Mouse (Mus musculus) limb, embryonic 12.5 days (tissue): Measurements from ENCODE around the gene Aunip. TPM values are rescaled to one million over a fixed set of nuclear protein-coding genes. Genes with fewer than 3 reads are reported as not detected.
"Not testable (repeated sequence)": the region's sequence is repeated elsewhere in the genome, so short reads cannot be mapped to it uniquely, and the experiment has no call there.

ENCODE experiments used
- ATAC-seq: fragments of 200-750 bp; cut with Nextera tagmentation; 2 replicates; pipeline ENCODE4 v1.8.0; 2017; ENCODE audit warnings: low read depth, moderate TSS enrichment; ENCODE audit not compliant: insufficient number of reproducible peaks, insufficient read depth, low FRiP score, low TSS enrichment
- H3K27ac ChIP-seq: fragments of 300-500 bp; sonication (generic); 2 replicates; pipeline ENCODE4 v1.5.1; 2016; ENCODE audit warnings: mild to moderate bottlenecking, moderate library complexity
- H3K27me3 ChIP-seq: fragments of 300-500 bp; sonication (generic); 2 replicates; pipeline ENCODE4 v1.6.1; 2016; ENCODE audit warnings: mild to moderate bottlenecking, moderate library complexity
- H3K36me3 ChIP-seq: fragments of 300-500 bp; sonication (generic); 2 replicates; pipeline ENCODE4 v1.6.1; 2016; ENCODE audit warnings: mild to moderate bottlenecking, moderate library complexity
- H3K4me1 ChIP-seq: fragments of 300-500 bp; sonication (generic); replicated peaks from 2 replicates; pipeline ENCODE4 v1.6.1; 2016
- H3K4me2 ChIP-seq: fragments of 300-500 bp; sonication (generic); 2 replicates; pipeline ENCODE4 v1.6.1; 2016; ENCODE audit warnings: mild to moderate bottlenecking, moderate library complexity
- H3K4me3 ChIP-seq: fragments of 300-500 bp; sonication (generic); replicated peaks from 2 replicates; pipeline ENCODE4 v1.5.1; 2016; ENCODE audit warnings: mild to moderate bottlenecking
- H3K9ac ChIP-seq: fragments of 300-500 bp; sonication (generic); replicated peaks from 2 replicates; pipeline ENCODE4 v1.6.1; 2016; ENCODE audit warnings: mild to moderate bottlenecking, moderate library complexity
- H3K9me3 ChIP-seq: fragments of 300-500 bp; sonication (generic); 2 replicates; pipeline ENCODE4 v1.6.1; 2016; ENCODE audit warnings: mild to moderate bottlenecking, moderate library complexity
- WGBS: fragments of 180-500 bp; shearing (Covaris S2); methylation state at CpG from one replicate; pipeline ENCODE4 v1.1.7; 2016; 5-methylcytosine and 5-hydroxymethylcytosine counted together
- polyA plus RNA-seq: library from polyadenylated mRNA; unstranded; fragments of >200 nt; fragmentation: Nextera tagmentation; extraction: Ambion mirVana; gene quantifications from 2 replicates; pipeline ENCODE4 v1.2.1, GENCODE M21; 2016

Aunip gene
- polyA plus RNA-seq, 1 experiment from 2014 or later = 15.8 TPM

- H3K36me3 ChIP-seq, H3K27me3 ChIP-seq, H3K27ac ChIP-seq, H3K9me3 ChIP-seq, H3K4me3 ChIP-seq, ATAC-seq, H3K4me2 ChIP-seq, H3K9ac ChIP-seq: not testable (repeated sequence)
- H3K4me1 ChIP-seq = peaks cover 23% of the 10 kb centered on the region
- WGBS = 87% methylated on average over 6 of the region's 6 CpGs
Measured at GRCm38 (mm10) chr4:134498983-134499382, 11.8 kb upstream of the Aunip start.

- 92% methylated on average over 6 of the region's 6 CpGs for WGBS
- Histone ChIP-seq H3K9me3 (no peaks in the 10 kb centered on the region), H3K27me3 (peaks cover 10% of the 10 kb centered on the region; the same call in 1 of the 2 replicates), H3K4me3 (no peak overlapping the region), H3K27ac (no peak overlapping the region), H3K9ac (no peak overlapping the region), H3K36me3 (no peaks in the 10 kb centered on the region), H3K4me1 (peaks cover 14% of the 10 kb centered on the region), H3K4me2 (no peak overlapping the region)
- ATAC-seq = no peak
Measured at GRCm38 (mm10) chr4:134501095-134501494, 9.7 kb upstream of the Aunip start.

- 70% methylated on average over 4 of the region's 4 CpGs for WGBS
- no peak overlapping the region for H3K4me3 ChIP-seq
- H3K27ac ChIP-seq = no peak overlapping the region
- H3K9me3 ChIP-seq = no peaks in the 10 kb centered on the region
- no peaks in the 10 kb centered on the region for H3K36me3 ChIP-seq
- no peak for ATAC-seq
- H3K27me3 ChIP-seq = no peaks in the 10 kb centered on the region
- no peak overlapping the region for H3K9ac ChIP-seq
- H3K4me2 ChIP-seq = no peak overlapping the region
- no peaks in the 10 kb centered on the region for H3K4me1 ChIP-seq
Measured at GRCm38 (mm10) chr4:134503686-134504357, 7.0 kb upstream of the Aunip start.

GRCm38 (mm10) chr4:134505303-134505789 lies 5.5 kb upstream of the Aunip start:
- Histone ChIP-seq H3K36me3 (no peaks in the 10 kb centered on the region), H3K9me3 (no peaks in the 10 kb centered on the region), H3K27ac (no peak overlapping the region), H3K4me2 (no peak overlapping the region), H3K4me3 (no peak overlapping the region), H3K9ac (no peak overlapping the region), H3K27me3 (no peaks in the 10 kb centered on the region), H3K4me1 (no peaks in the 10 kb centered on the region)
- ATAC-seq = no peak
- 90% methylated on average over 4 of the region's 4 CpGs for WGBS

GRCm38 (mm10) chr4:134505966-134506594 lies 4.7 kb upstream of the Aunip start:
- no peaks in the 10 kb centered on the region for H3K9me3 ChIP-seq
- ATAC-seq = no peak
- WGBS = 81% methylated on average over 4 of the region's 4 CpGs

GRCm38 (mm10) chr4:134506713-134507112 lies 4.1 kb upstream of the Aunip start:
- H3K27ac ChIP-seq = no peak overlapping the region
- H3K4me3 ChIP-seq = no peak overlapping the region
- H3K9me3 ChIP-seq = no peaks in the 10 kb centered on the region
- no peaks in the 10 kb centered on the region for H3K36me3 ChIP-seq
- no peak overlapping the region for H3K9ac ChIP-seq
- 83% methylated on average over 19 of the region's 19 CpGs for WGBS
- no peaks in the 10 kb centered on the region for H3K27me3 ChIP-seq
- H3K4me2 ChIP-seq = no peak overlapping the region
- no peak for ATAC-seq
- H3K4me1 ChIP-seq = peaks cover 3% of the 10 kb centered on the region; the same call in 1 of the 2 replicates

More at GRCm38 (mm10) chr4:134505966-134506594, 4.7 kb upstream of the Aunip start:
- H3K36me3 ChIP-seq = no peaks in the 10 kb centered on the region
- no peaks in the 10 kb centered on the region; the same call in 1 of the 2 replicates for H3K4me1 ChIP-seq
- no peaks in the 10 kb centered on the region for H3K27me3 ChIP-seq
- H3K9ac ChIP-seq = no peak overlapping the region
- no peak overlapping the region for H3K27ac ChIP-seq
- H3K4me3 ChIP-seq = no peak overlapping the region
- H3K4me2 ChIP-seq = no peak overlapping the region

- 73% methylated on average over 4 of the region's 4 CpGs for WGBS
- Histone ChIP-seq H3K9ac (no peak overlapping the region), H3K4me1 (peaks cover 15% of the 10 kb centered on the region), H3K4me3 (peak overlapping the region; percentile 64; the same call in 1 of the 2 replicates), H3K36me3 (no peaks in the 10 kb centered on the region; the same call in 1 of the 2 replicates), H3K27ac (no peak overlapping the region), H3K4me2 (peak overlapping the region; percentile 88), H3K27me3 (no peaks in the 10 kb centered on the region), H3K9me3 (no peaks in the 10 kb centered on the region)
- ATAC-seq = 0 out of 2 replicates have a peak, but pooled peaks have one; percentile 11
Measured at GRCm38 (mm10) chr4:134510396-134510795, 403 bp upstream of the Aunip start.

- Histone ChIP-seq H3K4me3 (peak overlapping the region; percentile 64), H3K27ac (no peak overlapping the region), H3K27me3 (no peaks in the 10 kb centered on the region), H3K9ac (no peak overlapping the region; the same call in 1 of the 2 replicates), H3K4me1 (peaks cover 15% of the 10 kb centered on the region), H3K9me3 (no peaks in the 10 kb centered on the region), H3K36me3 (no peaks in the 10 kb centered on the region; the same call in 1 of the 2 replicates), H3K4me2 (peak overlapping the region; percentile 88)
- 78% methylated on average over 6 of the region's 6 CpGs for WGBS
- ATAC-seq = no peak
Measured at GRCm38 (mm10) chr4:134511730-134512129, 931 bp downstream of the Aunip start.

- ATAC-seq = no peak
- peaks cover 15% of the 10 kb centered on the region for H3K4me1 ChIP-seq
- peak overlapping the region; percentile 27 for H3K4me3 ChIP-seq
- H3K27me3 ChIP-seq = no peaks in the 10 kb centered on the region
- no peak overlapping the region; the same call in 1 of the 2 replicates for H3K27ac ChIP-seq
- peak overlapping the region; percentile 48 for H3K4me2 ChIP-seq
- H3K9ac ChIP-seq = peak overlapping the region; percentile 44; the same call in 1 of the 2 replicates
- WGBS = 19% methylated on average over 15 of the region's 15 CpGs
- no peaks in the 10 kb centered on the region for H3K9me3 ChIP-seq
- no peaks in the 10 kb centered on the region; the same call in 1 of the 2 replicates for H3K36me3 ChIP-seq
Measured at GRCm38 (mm10) chr4:134512798-134513197, 2.0 kb downstream of the Aunip start.

GRCm38 (mm10) chr4:134514309-134514930 lies 3.6 kb downstream of the Aunip start:
- Histone ChIP-seq H3K9ac (no peak overlapping the region), H3K36me3 (no peaks in the 10 kb centered on the region; the same call in 1 of the 2 replicates), H3K9me3 (no peaks in the 10 kb centered on the region), H3K27ac (no peak overlapping the region), H3K27me3 (no peaks in the 10 kb centered on the region), H3K4me2 (no peak overlapping the region), H3K4me1 (peaks cover 15% of the 10 kb centered on the region), H3K4me3 (no peak overlapping the region)
- WGBS = 87% methylated on average over 11 of the region's 11 CpGs
- ATAC-seq = no peak

- no peak for ATAC-seq
- Histone ChIP-seq H3K4me3 (no peak overlapping the region), H3K27me3 (no peaks in the 10 kb centered on the region), H3K9ac (no peak overlapping the region), H3K36me3 (peaks cover 7% of the 10 kb centered on the region), H3K4me2 (no peak overlapping the region), H3K9me3 (no peaks in the 10 kb centered on the region), H3K27ac (no peak overlapping the region), H3K4me1 (peaks cover 15% of the 10 kb centered on the region)
- WGBS = 79% methylated on average over 7 of the region's 7 CpGs
Measured at GRCm38 (mm10) chr4:134515614-134516013, 4.8 kb downstream of the Aunip start.
